Mouse (Mus musculus) hindbrain, postnatal 0 days (tissue): ENCODE results near the gene Eipr1. TPM values are rescaled to one million over a fixed set of nuclear protein-coding genes. Genes with fewer than 3 reads are reported as not detected.

Source experiments
- ATAC-seq: fragments of 200-750 bp; cut with Nextera tagmentation; 2 replicates; pipeline ENCODE4 v1.8.0; 2017; ENCODE audit warnings: mild to moderate bottlenecking, moderate TSS enrichment, moderate library complexity
- DNase-seq: peaks from one replicate; pipeline ENCODE4 v3.0.0-alpha.2; 2015; ENCODE audit warnings: low spot score
- H3K27ac ChIP-seq: fragments of 300-500 bp; sonication (generic); 2 replicates; pipeline ENCODE4 v1.5.1; 2014; ENCODE audit warnings: mild to moderate bottlenecking
- H3K27me3 ChIP-seq: fragments of 300-500 bp; sonication (generic); 2 replicates; pipeline ENCODE4 v1.6.1; 2014; ENCODE audit warnings: low read length, mixed read lengths; ENCODE audit not compliant: insufficient read depth
- H3K36me3 ChIP-seq: fragments of 300-500 bp; sonication (generic); 2 replicates; pipeline ENCODE4 v1.6.1; 2014; ENCODE audit warnings: low read length, mixed read lengths; ENCODE audit not compliant: insufficient read depth
- H3K4me1 ChIP-seq: fragments of 300-500 bp; sonication (generic); 2 replicates; pipeline ENCODE4 v1.6.1; 2014; ENCODE audit warnings: antibody characterized with exemption, low read length, mixed read lengths; ENCODE audit not compliant: insufficient read depth
- H3K4me2 ChIP-seq: fragments of 300-500 bp; sonication (generic); 2 replicates; pipeline ENCODE4 v1.6.1; 2014; ENCODE audit warnings: low read depth, mild to moderate bottlenecking, low read length, moderate library complexity, mixed read lengths
- H3K4me3 ChIP-seq: fragments of 300-500 bp; sonication (generic); 2 replicates; pipeline ENCODE4 v1.5.1; 2014; ENCODE audit warnings: low read length
- H3K9ac ChIP-seq: fragments of 300-500 bp; sonication (generic); replicated peaks from 2 replicates; pipeline ENCODE4 v1.6.1; 2014; ENCODE audit warnings: mild to moderate bottlenecking, low read length, moderate library complexity, mixed read lengths
- H3K9me3 ChIP-seq: fragments of 300-500 bp; sonication (generic); 2 replicates; pipeline ENCODE4 v1.6.1; 2016; ENCODE audit warnings: low read length, mixed read lengths
- CTCF ChIP-seq: IDR thresholded peaks from 2 replicates; pipeline ENCODE4 v1.5.1; 2016; ENCODE audit warnings: antibody characterized with exemption, control low read depth, low read depth
- WGBS: fragments of 180-500 bp; shearing (Covaris S2); extraction: QIAGEN DNeasy Blood & Tissue Kit; methylation state at CpG from one replicate; pipeline ENCODE4 v1.1.7; 2014; 5-methylcytosine and 5-hydroxymethylcytosine counted together
- polyA plus RNA-seq: library from polyadenylated mRNA; unstranded; fragments of >200 nt; fragmentation: Nextera tagmentation; extraction: Ambion mirVana; gene quantifications from 2 replicates; pipeline ENCODE4 v1.2.1, GENCODE M21; 2015
- total RNA-seq: library from RNA; depleted of rRNA; stranded (reverse); fragments of >200 nt; gene quantifications from 2 replicates; pipeline ENCODE4 v1.2.3, GENCODE M21; 2014

Gene Eipr1
- total and polyA plus RNA-seq, 2 experiments from 2014 or later: 58.4 to 78.0 TPM

DNA sequence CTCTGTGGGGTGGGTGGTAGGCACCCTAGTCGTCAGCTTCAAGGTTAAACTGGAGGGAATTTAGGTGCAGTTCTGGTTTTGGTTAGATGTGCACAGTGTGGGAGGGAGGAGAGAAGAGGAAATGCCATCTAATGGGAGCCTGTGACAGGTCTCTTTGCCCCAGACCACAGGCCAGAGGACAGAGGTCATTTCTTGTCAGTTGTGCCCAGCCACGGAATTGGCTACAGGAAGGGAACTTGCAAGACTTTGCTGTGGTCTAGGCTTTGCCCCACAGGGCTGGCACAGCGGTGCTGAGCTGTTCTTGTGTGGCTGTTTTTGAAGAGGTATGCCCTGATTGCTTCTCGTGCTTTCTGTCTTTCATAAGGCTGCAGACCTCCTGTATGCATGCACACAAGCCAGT, 48.8 kb downstream of the Eipr1 start:
- H3K36me3 ChIP-seq: no peaks in the 10 kb centered on the region
- no peak for TF ChIP-seq CTCF
- no peak overlapping the region for H3K4me2 ChIP-seq
- WGBS: 65% methylated on average over 4 of the region's 4 CpGs
- no peaks in the 10 kb centered on the region for H3K9me3 ChIP-seq
- H3K4me3 ChIP-seq: no peak overlapping the region
- 0 out of 2 replicates have a peak overlapping the region, but pooled peaks have one; percentile 17 for H3K9ac ChIP-seq
- ATAC-seq (no peak), DNase-seq (no peak)
- H3K4me1 ChIP-seq: peaks cover 21% of the 10 kb centered on the region
- H3K27ac ChIP-seq: peak overlapping the region; percentile 1; the same call in 1 of the 2 replicates
- H3K27me3 ChIP-seq: no peaks in the 10 kb centered on the region

- no peaks in the 10 kb centered on the region for H3K27me3 ChIP-seq
- no peak for TF ChIP-seq CTCF
- no peaks in the 10 kb centered on the region for H3K36me3 ChIP-seq
- H3K27ac ChIP-seq: no peak overlapping the region
- ATAC-seq: no peak
- DNase-seq: no peak
- no peaks in the 10 kb centered on the region for H3K9me3 ChIP-seq
- H3K4me3 ChIP-seq: no peak overlapping the region
- H3K9ac ChIP-seq: no peak overlapping the region
- peaks cover 21% of the 10 kb centered on the region for H3K4me1 ChIP-seq
- WGBS: 83% methylated on average over 3 of the region's 3 CpGs
- no peak overlapping the region for H3K4me2 ChIP-seq
These were observed 49.3 kb downstream of the Eipr1 start for GRCm38 (mm10) chr12:28800891-28801290.

- Histone ChIP-seq H3K27me3 (no peaks in the 10 kb centered on the region), H3K4me2 (no peak overlapping the region), H3K4me3 (no peak overlapping the region), H3K36me3 (no peaks in the 10 kb centered on the region), H3K27ac (no peak overlapping the region), H3K4me1 (peaks cover 18% of the 10 kb centered on the region), H3K9ac (no peak overlapping the region), H3K9me3 (no peaks in the 10 kb centered on the region)
- TF ChIP-seq CTCF: no peak
- ATAC-seq: no peak
- 69% methylated on average over 6 of the region's 6 CpGs for WGBS
- DNase-seq: no peak
These were observed 50.1 kb downstream of the Eipr1 start for GRCm38 (mm10) chr12:28801731-28802130.

GRCm38 (mm10) chr12:28803043-28803442, 51.4 kb downstream of the Eipr1 start:
- no peak for DNase-seq
- H3K4me1 ChIP-seq: peaks cover 14% of the 10 kb centered on the region
- no peak overlapping the region for H3K4me2 ChIP-seq
- H3K4me3 ChIP-seq: no peak overlapping the region
- no peaks in the 10 kb centered on the region for H3K27me3 ChIP-seq
- no peak overlapping the region for H3K9ac ChIP-seq
- H3K9me3 ChIP-seq: no peaks in the 10 kb centered on the region
- no peaks in the 10 kb centered on the region for H3K36me3 ChIP-seq
- no peak for TF ChIP-seq CTCF
- no peak overlapping the region for H3K27ac ChIP-seq
- no peak for ATAC-seq

DNA sequence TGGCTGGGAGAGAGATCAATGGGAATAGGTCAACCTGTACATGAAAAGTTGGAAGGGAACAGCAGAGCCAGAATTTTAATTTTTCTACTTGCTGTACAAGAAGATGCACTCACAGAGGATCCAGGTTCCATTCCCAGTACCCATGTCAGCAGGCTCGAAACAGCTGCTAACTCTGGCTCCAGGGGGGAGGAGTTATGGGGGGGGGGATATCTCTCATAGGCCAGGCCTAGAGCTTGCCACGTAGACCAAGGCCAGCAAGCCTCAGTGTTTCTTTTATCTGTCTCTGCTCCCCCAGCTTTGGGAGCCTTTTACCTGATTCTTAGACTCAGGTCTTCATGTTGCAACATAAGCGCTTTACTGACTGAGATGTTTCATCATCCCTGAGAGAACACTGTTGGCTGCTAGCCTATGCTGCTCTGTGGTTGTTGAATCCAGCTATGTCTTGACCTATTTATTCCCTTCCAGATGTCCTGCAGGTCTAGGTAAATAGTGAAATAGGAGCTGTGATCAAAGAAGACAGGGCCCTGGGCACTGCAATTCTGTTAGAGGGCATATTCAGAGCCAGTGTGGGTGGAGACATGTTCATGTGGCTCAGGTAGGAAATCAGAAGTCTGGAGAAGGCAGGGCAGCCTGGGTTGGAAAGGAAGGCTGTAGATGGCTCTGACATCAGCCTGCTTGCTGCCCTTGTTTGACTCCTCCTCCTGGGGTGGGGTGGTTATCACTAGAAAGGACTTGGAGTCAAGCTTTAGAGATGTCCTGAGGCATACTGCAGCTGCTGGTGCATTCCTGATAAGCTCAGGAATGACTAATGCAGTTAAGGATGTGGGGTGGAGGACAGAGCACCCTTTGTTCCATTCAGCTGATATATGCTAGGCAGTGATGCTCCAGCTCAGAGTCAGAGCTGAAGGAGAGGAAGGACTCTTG, 53.2 kb downstream of the Eipr1 start:
- peak overlapping the region; percentile 60 for H3K27ac ChIP-seq
- WGBS: 66% methylated on average over 3 of the region's 3 CpGs
- TF ChIP-seq CTCF: no peak
- no peaks in the 10 kb centered on the region for H3K27me3 ChIP-seq
- H3K36me3 ChIP-seq: no peaks in the 10 kb centered on the region
- no peak overlapping the region for H3K4me2 ChIP-seq
- ATAC-seq (peak; percentile 50; the same call in 1 of the 2 replicates), DNase-seq (no peak)
- no peak overlapping the region for H3K9ac ChIP-seq
- H3K4me3 ChIP-seq: no peak overlapping the region
- no peaks in the 10 kb centered on the region for H3K9me3 ChIP-seq
- H3K4me1 ChIP-seq: peaks cover 14% of the 10 kb centered on the region

- Histone ChIP-seq H3K4me3 (no peak overlapping the region), H3K36me3 (no peaks in the 10 kb centered on the region), H3K9ac (no peak overlapping the region; the same call in 1 of the 2 replicates), H3K4me1 (peaks cover 10% of the 10 kb centered on the region), H3K9me3 (no peaks in the 10 kb centered on the region), H3K27ac (no peak overlapping the region), H3K27me3 (no peaks in the 10 kb centered on the region), H3K4me2 (no peak overlapping the region)
- DNase-seq (no peak), ATAC-seq (no peak)
- no peak for TF ChIP-seq CTCF
- 84% methylated on average over 4 of the region's 4 CpGs for WGBS
These were observed 57.3 kb downstream of the Eipr1 start for GRCm38 (mm10) chr12:28808786-28809375.
